Mouse (Mus musculus): ENCODE data around the gene Aloxe3. TPM values are rescaled to one million over a fixed set of nuclear protein-coding genes. Genes with fewer than 3 reads are reported as not detected.
A peak's percentile ranks its signal among the peaks of the same experiment; 100 is the strongest.

The Aloxe3 gene
- polyA plus RNA-seq, 1 experiment from 2014 or later = 0.45 TPM

- Histone ChIP-seq H3K27me3 (replicated peaks; ENCODE audit: control insufficient read depth, insufficient read depth, low read length) (no peaks in the 10 kb centered on the region), H3K4me1 (ENCODE audit: control insufficient read depth, insufficient read depth, low read length) (peaks cover 33% of the 10 kb centered on the region), H3K4me3 (ENCODE audit: low read length) (peak overlapping the region; percentile 61), H3K27ac (ENCODE audit: low read length) (peak overlapping the region; percentile 99), H3K4me2 (ENCODE audit: low read depth, low read length) (peak overlapping the region; percentile 90), H3K9ac (ENCODE audit: low read depth, low read length) (peak overlapping the region; percentile 89), H3K9me3 (ENCODE audit: control insufficient read depth, low read length) (no peaks in the 10 kb centered on the region), H3K36me3 (ENCODE audit: control insufficient read depth, insufficient read depth, low read length) (peaks cover 25% of the 10 kb centered on the region)
- WGBS = under 1% methylated on average over 22 of the region's 22 CpGs
- no peak for ATAC-seq
Observed at GRCm38 (mm10) chr11:69099177-69099914, 26.4 kb upstream of the Aloxe3 start.

DNA sequence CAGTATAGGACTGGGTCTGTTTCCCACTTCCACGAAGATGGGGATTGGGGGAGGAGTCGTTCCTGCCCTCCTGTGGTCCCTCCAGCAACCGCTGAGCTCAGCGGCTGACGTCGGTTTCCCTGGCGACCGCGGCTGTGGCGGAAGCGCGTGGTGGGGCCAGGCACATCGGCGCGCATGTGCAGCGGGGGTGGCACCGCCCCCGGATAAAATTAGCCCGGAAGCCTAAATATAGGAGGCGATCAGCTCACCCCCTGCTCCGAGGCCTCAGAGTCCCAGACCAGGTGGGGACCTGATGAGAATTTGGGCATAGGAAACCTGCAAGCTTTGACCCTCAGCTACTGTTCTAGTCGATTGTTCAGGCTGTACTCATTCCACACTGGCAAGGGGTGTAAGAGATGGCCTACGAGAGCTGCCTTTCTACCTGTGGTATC, 25.8 kb upstream of the Aloxe3 start:
- Histone ChIP-seq H3K27me3 (replicated peaks; ENCODE audit: control insufficient read depth, insufficient read depth, low read length) (no peaks in the 10 kb centered on the region), H3K36me3 (ENCODE audit: control insufficient read depth, insufficient read depth, low read length) (peaks cover 30% of the 10 kb centered on the region), H3K4me2 (ENCODE audit: low read depth, low read length) (peak overlapping the region; percentile 90), H3K9ac (ENCODE audit: low read depth, low read length) (peak overlapping the region; percentile 89), H3K4me3 (ENCODE audit: low read length) (peak overlapping the region; percentile 61), H3K4me1 (ENCODE audit: control insufficient read depth, insufficient read depth, low read length) (peaks cover 33% of the 10 kb centered on the region), H3K9me3 (ENCODE audit: control insufficient read depth, low read length) (no peaks in the 10 kb centered on the region), H3K27ac (ENCODE audit: low read length) (peak overlapping the region; percentile 99)
- WGBS = under 1% methylated on average over 23 of the region's 23 CpGs
- peak; percentile 7 for ATAC-seq

GRCm38 (mm10) chr11:69100639-69101360, 24.9 kb upstream of the Aloxe3 start:
- 92% methylated on average over 20 of the region's 20 CpGs for WGBS
- Histone ChIP-seq H3K27ac (ENCODE audit: low read length) (0 out of 2 replicates have a peak overlapping the region, but pooled peaks have one; percentile 99), H3K9ac (ENCODE audit: low read depth, low read length) (peak overlapping the region; percentile 89), H3K36me3 (ENCODE audit: control insufficient read depth, insufficient read depth, low read length) (peaks cover 39% of the 10 kb centered on the region), H3K4me1 (ENCODE audit: control insufficient read depth, insufficient read depth, low read length) (peaks cover 33% of the 10 kb centered on the region), H3K27me3 (replicated peaks; ENCODE audit: control insufficient read depth, insufficient read depth, low read length) (no peaks in the 10 kb centered on the region), H3K4me3 (ENCODE audit: low read length) (peak overlapping the region; percentile 61; the same call in 1 of the 2 replicates), H3K4me2 (ENCODE audit: low read depth, low read length) (peak overlapping the region; percentile 90), H3K9me3 (ENCODE audit: control insufficient read depth, low read length) (no peaks in the 10 kb centered on the region)
- ATAC-seq = no peak

GRCm38 (mm10) chr11:69101604-69102402, 23.9 kb upstream of the Aloxe3 start:
- Histone ChIP-seq H3K4me1 (ENCODE audit: control insufficient read depth, insufficient read depth, low read length) (peaks cover 33% of the 10 kb centered on the region), H3K9me3 (ENCODE audit: control insufficient read depth, low read length) (no peaks in the 10 kb centered on the region), H3K4me3 (ENCODE audit: low read length) (no peak overlapping the region), H3K9ac (ENCODE audit: low read depth, low read length) (no peak overlapping the region), H3K4me2 (ENCODE audit: low read depth, low read length) (no peak overlapping the region), H3K27ac (ENCODE audit: low read length) (no peak overlapping the region), H3K36me3 (ENCODE audit: control insufficient read depth, insufficient read depth, low read length) (peaks cover 48% of the 10 kb centered on the region), H3K27me3 (replicated peaks; ENCODE audit: control insufficient read depth, insufficient read depth, low read length) (no peaks in the 10 kb centered on the region)
- no peak for ATAC-seq
- WGBS = 89% methylated on average over 21 of the region's 21 CpGs

DNA sequence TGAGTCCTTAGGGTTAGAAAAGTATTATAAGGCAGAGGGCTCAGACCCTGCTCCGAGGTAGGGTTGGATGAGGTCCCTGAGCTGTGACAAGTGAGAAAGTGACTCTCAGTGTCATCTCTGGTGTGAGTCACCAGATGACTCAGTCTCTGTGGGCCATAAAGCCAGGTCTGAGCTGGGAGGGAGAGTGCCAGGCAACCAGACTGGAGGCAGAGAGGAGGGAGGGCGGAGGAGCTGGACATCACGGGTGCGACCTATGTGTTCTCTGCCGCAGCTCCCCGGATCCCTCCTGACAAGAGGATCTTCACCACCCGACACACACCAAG, 23.3 kb upstream of the Aloxe3 start:
- WGBS = 91% methylated on average over 7 of the region's 7 CpGs
- Histone ChIP-seq H3K9me3 (ENCODE audit: control insufficient read depth, low read length) (no peaks in the 10 kb centered on the region), H3K9ac (ENCODE audit: low read depth, low read length) (no peak overlapping the region), H3K27me3 (replicated peaks; ENCODE audit: control insufficient read depth, insufficient read depth, low read length) (no peaks in the 10 kb centered on the region), H3K4me3 (ENCODE audit: low read length) (no peak overlapping the region), H3K4me2 (ENCODE audit: low read depth, low read length) (no peak overlapping the region), H3K27ac (ENCODE audit: low read length) (no peak overlapping the region), H3K36me3 (ENCODE audit: control insufficient read depth, insufficient read depth, low read length) (peaks cover 50% of the 10 kb centered on the region), H3K4me1 (ENCODE audit: control insufficient read depth, insufficient read depth, low read length) (peaks cover 29% of the 10 kb centered on the region)
- ATAC-seq = no peak

- H3K4me2 ChIP-seq (ENCODE audit: low read depth, low read length) = no peak overlapping the region
- no peak for ATAC-seq
- peaks cover 56% of the 10 kb centered on the region for H3K36me3 ChIP-seq (ENCODE audit: control insufficient read depth, insufficient read depth, low read length)
- H3K4me3 ChIP-seq (ENCODE audit: low read length) = no peak overlapping the region
- no peaks in the 10 kb centered on the region for H3K27me3 ChIP-seq (replicated peaks; ENCODE audit: control insufficient read depth, insufficient read depth, low read length)
- H3K9ac ChIP-seq (ENCODE audit: low read depth, low read length) = no peak overlapping the region
- no peaks in the 10 kb centered on the region for H3K9me3 ChIP-seq (ENCODE audit: control insufficient read depth, low read length)
- 98% methylated on average over 14 of the region's 14 CpGs for WGBS
- no peak overlapping the region for H3K27ac ChIP-seq (ENCODE audit: low read length)
- peaks cover 22% of the 10 kb centered on the region for H3K4me1 ChIP-seq (ENCODE audit: control insufficient read depth, insufficient read depth, low read length)
Observed at GRCm38 (mm10) chr11:69103121-69103520, 22.6 kb upstream of the Aloxe3 start.

DNA sequence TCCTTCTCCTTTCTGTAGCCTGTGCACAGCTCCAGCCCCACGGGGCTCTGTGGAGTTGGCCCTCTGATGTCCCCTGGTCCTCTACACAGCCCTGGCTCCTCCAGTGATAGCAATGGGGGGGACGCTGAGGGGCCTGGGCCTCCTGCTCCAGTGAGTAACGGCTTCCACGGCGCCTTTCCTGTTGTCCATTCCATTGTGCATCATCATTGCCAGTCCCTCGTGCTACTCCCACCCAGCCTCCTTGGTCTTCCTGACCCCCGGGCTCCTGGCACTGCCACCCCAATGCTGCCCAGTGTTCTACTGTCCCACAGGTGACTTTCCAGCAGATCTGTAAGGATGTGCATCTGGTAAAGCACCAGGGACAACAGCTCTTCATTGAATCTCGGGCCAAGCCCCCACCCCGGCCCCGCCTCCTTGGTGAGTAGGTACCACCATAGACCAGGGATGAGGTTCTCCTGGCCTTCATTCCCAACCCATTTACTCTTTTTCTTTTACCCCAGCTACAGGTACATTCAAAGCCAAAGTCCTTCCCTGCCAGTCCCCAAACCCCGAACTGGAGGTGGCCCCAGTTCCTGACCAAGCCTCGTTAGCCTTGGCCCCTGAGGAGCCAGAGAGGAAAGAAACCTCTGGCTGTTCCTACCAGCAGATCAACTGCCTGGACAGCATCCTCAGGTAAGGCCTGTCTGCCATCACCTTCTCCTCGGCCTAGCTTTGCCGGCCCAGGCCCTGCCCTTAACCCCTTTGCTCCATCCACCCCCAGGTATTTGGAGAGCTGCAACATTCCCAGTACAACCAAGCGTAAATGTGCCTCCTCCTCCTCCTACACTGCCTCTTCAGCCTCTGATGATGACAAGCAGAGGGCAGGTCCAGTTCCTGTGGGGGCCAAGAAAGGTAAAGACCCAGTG, 21.9 kb upstream of the Aloxe3 start:
- Histone ChIP-seq H3K4me3 (ENCODE audit: low read length) (no peak overlapping the region), H3K27me3 (replicated peaks; ENCODE audit: control insufficient read depth, insufficient read depth, low read length) (no peaks in the 10 kb centered on the region), H3K9ac (ENCODE audit: low read depth, low read length) (no peak overlapping the region), H3K27ac (ENCODE audit: low read length) (no peak overlapping the region), H3K36me3 (ENCODE audit: control insufficient read depth, insufficient read depth, low read length) (peaks cover 60% of the 10 kb centered on the region), H3K9me3 (ENCODE audit: control insufficient read depth, low read length) (no peaks in the 10 kb centered on the region), H3K4me1 (ENCODE audit: control insufficient read depth, insufficient read depth, low read length) (peaks cover 15% of the 10 kb centered on the region), H3K4me2 (ENCODE audit: low read depth, low read length) (no peak overlapping the region)
- 91% methylated on average over 15 of the region's 15 CpGs for whole genome bisulfite sequencing
- no peak for ATAC-seq

- WGBS = 92% methylated on average over 14 of the region's 14 CpGs
- no peak overlapping the region for H3K4me3 ChIP-seq (ENCODE audit: low read length)
- peaks cover 63% of the 10 kb centered on the region for H3K36me3 ChIP-seq (ENCODE audit: control insufficient read depth, insufficient read depth, low read length)
- no peak overlapping the region for H3K9ac ChIP-seq (ENCODE audit: low read depth, low read length)
- H3K9me3 ChIP-seq (ENCODE audit: control insufficient read depth, low read length) = no peaks in the 10 kb centered on the region
- H3K4me2 ChIP-seq (ENCODE audit: low read depth, low read length) = no peak overlapping the region
- ATAC-seq = no peak
- H3K4me1 ChIP-seq (ENCODE audit: control insufficient read depth, insufficient read depth, low read length) = peaks cover 13% of the 10 kb centered on the region
- no peak overlapping the region for H3K27ac ChIP-seq (ENCODE audit: low read length)
- no peaks in the 10 kb centered on the region for H3K27me3 ChIP-seq (replicated peaks; ENCODE audit: control insufficient read depth, insufficient read depth, low read length)
Observed at GRCm38 (mm10) chr11:69104487-69104886, 21.2 kb upstream of the Aloxe3 start.
